Mouse (Mus musculus) bone marrow, adult 2 months (tissue): ENCODE measurements around the gene Gm11559. TPM values are rescaled to one million over a fixed set of nuclear protein-coding genes. Genes with fewer than 3 reads are reported as not detected.

Experiments used
- H3K27ac ChIP-seq: fragments of 200-500 bp; 2 replicates; pipeline ENCODE4 v1.5.1; 2012; ENCODE audit warnings: low read depth, mild to moderate bottlenecking, control low read depth, inconsistent platforms, low read length; ENCODE audit not compliant: control insufficient read depth, poor library complexity, insufficient read depth
- H3K4me1 ChIP-seq: fragments of 200-500 bp; 2 replicates; pipeline ENCODE4 v1.6.1; 2011; ENCODE audit warnings: low read length; ENCODE audit not compliant: control insufficient read depth, insufficient read depth
- H3K4me3 ChIP-seq: fragments of 200-500 bp; replicated peaks from 2 replicates; pipeline ENCODE3; 2011; ENCODE audit warnings: mild to moderate bottlenecking, low read depth, low read length, control low read depth; ENCODE audit not compliant: control insufficient read depth
- CTCF ChIP-seq: fragments of 200-500 bp; IDR thresholded peaks from 2 replicates; pipeline ENCODE4 v1.5.1; 2011; ENCODE audit warnings: low read length, control low read depth; ENCODE audit not compliant: control insufficient read depth, insufficient read depth
- POLR2A ChIP-seq: fragments of 200-500 bp; IDR thresholded peaks from 2 replicates; pipeline ENCODE4 v1.6.1; 2011; ENCODE audit warnings: low read depth, mild to moderate bottlenecking, control low read depth, low read length, borderline replicate concordance; ENCODE audit not compliant: control insufficient read depth
- WGBS: fragments of 180-500 bp; shearing (Covaris S2); methylation state at CpG from one replicate; pipeline ENCODE4 v1.1.7; 2018; 5-methylcytosine and 5-hydroxymethylcytosine counted together
- polyA plus RNA-seq: library from polyadenylated mRNA; stranded (reverse); fragments of >200 nt; gene quantifications from 2 replicates; pipeline ENCODE4 v1.2.4, GENCODE M21; 2011; ENCODE audit warnings: low replicate concordance; ENCODE audit not compliant: missing spikeins, insufficient read depth, insufficient read length

Gm11559 gene
- polyA plus RNA-seq, 1 experiment: not detected

GRCm38 (mm10) chr11:99907620-99908019, 43.3 kb downstream of the Gm11559 start, which contains the start of gene Krtap31-1:
Gene Krtap31-1, plus strand, starts transcription at chr11:99907920.
- Histone ChIP-seq H3K4me1 (no peaks in the 10 kb centered on the region), H3K27ac (no peak within 1 kb of the TSS), H3K4me3 (no peak within 1 kb of the TSS)
- TF ChIP-seq CTCF (no peak), POLR2A (no peak)
- 76% methylated on average over 2 of the region's 2 CpGs for WGBS

GRCm38 (mm10) chr11:99914451-99914850, 50.2 kb downstream of the Gm11559 start, which contains the start of gene Gm11565:
Gene Gm11565, plus strand, starts transcription at chr11:99914751.
- TF ChIP-seq CTCF: no peak
- no peak for TF ChIP-seq POLR2A
- Histone ChIP-seq H3K4me3 (no peak within 1 kb of the TSS), H3K27ac (no peak within 1 kb of the TSS), H3K4me1 (no peaks in the 10 kb centered on the region)
- 77% methylated on average over 3 of the region's 3 CpGs for WGBS

Other genes starting within 250 kb of the Gm11559 start
- gene Krtap2-4, start 249.6 kb upstream of the Gm11559 start, polyA plus RNA-seq: not detected in 2 replicates
- gene Gm11562, start 244.0 kb upstream of the Gm11559 start, polyA plus RNA-seq: not detected in 2 replicates
- not detected in 2 replicates for gene Krtap4-1, start 236.2 kb upstream of the Gm11559 start, polyA plus RNA-seq
- not detected in 2 replicates for gene Krtap4-2, start 229.4 kb upstream of the Gm11559 start, polyA plus RNA-seq
- gene Krtap4-7, start 220.4 kb upstream of the Gm11559 start, polyA plus RNA-seq: not detected in 2 replicates
- gene Gm11555, start 214.2 kb upstream of the Gm11559 start, polyA plus RNA-seq: not detected in 2 replicates
- not detected in 2 replicates for gene Gm11563, start 205.5 kb upstream of the Gm11559 start, polyA plus RNA-seq
- not detected in 2 replicates for gene Krtap4-6, start 198.5 kb upstream of the Gm11559 start, polyA plus RNA-seq
- not detected in 2 replicates for gene Gm14190, start 173.7 kb upstream of the Gm11559 start, polyA plus RNA-seq
- gene Gm14180, start 130.2 kb upstream of the Gm11559 start, polyA plus RNA-seq: not detected in 2 replicates
- gene Gm11595, start 91.6 kb upstream of the Gm11559 start, polyA plus RNA-seq: not detected in 2 replicates
- gene Krtap4-8, start 83.8 kb upstream of the Gm11559 start, polyA plus RNA-seq: not detected in 2 replicates
- gene Krtap4-9, start 79.3 kb upstream of the Gm11559 start, polyA plus RNA-seq: not detected in 2 replicates
- gene Gm11596, start 71.0 kb upstream of the Gm11559 start, polyA plus RNA-seq: not detected in 2 replicates
- gene Gm11569, start 65.5 kb upstream of the Gm11559 start, polyA plus RNA-seq: not detected in 2 replicates
- gene Gm11554, start 60.0 kb upstream of the Gm11559 start, polyA plus RNA-seq: not detected in 2 replicates
- gene Krtap4-13, start 54.6 kb upstream of the Gm11559 start, polyA plus RNA-seq: not detected in 2 replicates
- not detected in 2 replicates for gene Gm11564, start 48.8 kb upstream of the Gm11559 start, polyA plus RNA-seq
- gene 2300003K06Rik, start 26.4 kb upstream of the Gm11559 start, polyA plus RNA-seq: not detected in 2 replicates
- gene Krtap4-16, start 12.9 kb upstream of the Gm11559 start, polyA plus RNA-seq: not detected in 2 replicates
- gene Gm11568, start 6.6 kb upstream of the Gm11559 start, polyA plus RNA-seq: not detected in 2 replicates
- gene Krtap9-1, start 8.9 kb downstream of the Gm11559 start, polyA plus RNA-seq: not detected in 2 replicates
- not detected in 2 replicates for gene Gm11567, start 14.7 kb downstream of the Gm11559 start, polyA plus RNA-seq
- gene Krtap31-1, start 43.4 kb downstream of the Gm11559 start, polyA plus RNA-seq: not detected in 2 replicates
- not detected in 2 replicates for gene Gm11565, start 50.3 kb downstream of the Gm11559 start, polyA plus RNA-seq
- not detected in 2 replicates for gene Krtap31-2, start 71.8 kb downstream of the Gm11559 start, polyA plus RNA-seq
- not detected in 2 replicates for gene Krtap9-5, start 84.0 kb downstream of the Gm11559 start, polyA plus RNA-seq
- gene Krtap29-1, start 114.6 kb downstream of the Gm11559 start, polyA plus RNA-seq: not detected in 2 replicates
- gene Krtap16-1, start 122.1 kb downstream of the Gm11559 start, polyA plus RNA-seq: not detected in 2 replicates
- not detected in 2 replicates for gene Krtap17-1, start 129.5 kb downstream of the Gm11559 start, polyA plus RNA-seq
- gene Krt33a, start 151.7 kb downstream of the Gm11559 start, polyA plus RNA-seq: not detected in 2 replicates
- gene Krt33b, start 165.4 kb downstream of the Gm11559 start, polyA plus RNA-seq: not detected in 2 replicates
- gene Krt34, start 177.1 kb downstream of the Gm11559 start, polyA plus RNA-seq: not detected in 2 replicates
- not detected in 2 replicates for gene Krt31, start 186.1 kb downstream of the Gm11559 start, polyA plus RNA-seq
- not detected in 2 replicates for gene Krt32, start 223.8 kb downstream of the Gm11559 start, polyA plus RNA-seq
- not detected in 2 replicates for gene Krt35, start 231.8 kb downstream of the Gm11559 start, polyA plus RNA-seq
- not detected in 2 replicates for gene Krt36, start 241.2 kb downstream of the Gm11559 start, polyA plus RNA-seq